Mouse (Mus musculus): ENCODE measurements around the gene Ube2o. TPM values are rescaled to one million over a fixed set of nuclear protein-coding genes. Genes with fewer than 3 reads are reported as not detected.
A peak's percentile ranks its signal among the peaks of the same experiment; 100 is the strongest.

The Ube2o gene
- polyA plus RNA-seq, 1 experiment from 2014 or later, result 19.9 TPM

- peak overlapping the region; percentile 30; the same call in 1 of the 2 replicates for H3K9ac ChIP-seq
- no peak overlapping the region for H3K27ac ChIP-seq
- peak overlapping the region; percentile 10 for H3K4me2 ChIP-seq (replicated peaks)
- peaks cover 14% of the 10 kb centered on the region; the same call in 1 of the 2 replicates for H3K4me1 ChIP-seq
- no peak for ATAC-seq (ENCODE audit: insufficient number of reproducible peaks, insufficient read depth, low FRiP score, low TSS enrichment)
- H3K4me3 ChIP-seq, result 0 out of 2 replicates have a peak overlapping the region, but pooled peaks have one; percentile 9
- peaks cover 8% of the 10 kb centered on the region; the same call in 1 of the 2 replicates for H3K27me3 ChIP-seq
- H3K9me3 ChIP-seq, result no peaks in the 10 kb centered on the region
- WGBS, result 10% methylated on average over 24 of the region's 24 CpGs
- H3K36me3 ChIP-seq, result no peaks in the 10 kb centered on the region
These were observed 65.8 kb downstream of the Ube2o start for GRCm38 (mm10) chr11:116515330-116516020.

GRCm38 (mm10) chr11:116513531-116514038 is 67.7 kb downstream of the Ube2o start:
- Histone ChIP-seq H3K4me1 (peaks cover 14% of the 10 kb centered on the region; the same call in 1 of the 2 replicates), H3K27ac (no peak overlapping the region), H3K4me2 (replicated peaks) (no peak overlapping the region), H3K36me3 (no peaks in the 10 kb centered on the region), H3K27me3 (peaks cover 8% of the 10 kb centered on the region; the same call in 1 of the 2 replicates), H3K4me3 (no peak overlapping the region), H3K9ac (no peak overlapping the region), H3K9me3 (no peaks in the 10 kb centered on the region)
- WGBS, result 74% methylated on average over 4 of the region's 4 CpGs
- no peak for ATAC-seq (ENCODE audit: insufficient number of reproducible peaks, insufficient read depth, low FRiP score, low TSS enrichment)

- no peaks in the 10 kb centered on the region for H3K9me3 ChIP-seq
- H3K4me1 ChIP-seq, result peaks cover 10% of the 10 kb centered on the region; the same call in 1 of the 2 replicates
- no peak overlapping the region for H3K27ac ChIP-seq
- peaks cover 8% of the 10 kb centered on the region; the same call in 1 of the 2 replicates for H3K27me3 ChIP-seq
- WGBS, result 80% methylated on average over 6 of the region's 6 CpGs
- no peak overlapping the region for H3K4me3 ChIP-seq
- no peak for ATAC-seq (ENCODE audit: insufficient number of reproducible peaks, insufficient read depth, low FRiP score, low TSS enrichment)
- no peak overlapping the region for H3K9ac ChIP-seq
- no peaks in the 10 kb centered on the region for H3K36me3 ChIP-seq
- no peak overlapping the region for H3K4me2 ChIP-seq (replicated peaks)
These were observed 68.3 kb downstream of the Ube2o start for GRCm38 (mm10) chr11:116512987-116513386.

DNA sequence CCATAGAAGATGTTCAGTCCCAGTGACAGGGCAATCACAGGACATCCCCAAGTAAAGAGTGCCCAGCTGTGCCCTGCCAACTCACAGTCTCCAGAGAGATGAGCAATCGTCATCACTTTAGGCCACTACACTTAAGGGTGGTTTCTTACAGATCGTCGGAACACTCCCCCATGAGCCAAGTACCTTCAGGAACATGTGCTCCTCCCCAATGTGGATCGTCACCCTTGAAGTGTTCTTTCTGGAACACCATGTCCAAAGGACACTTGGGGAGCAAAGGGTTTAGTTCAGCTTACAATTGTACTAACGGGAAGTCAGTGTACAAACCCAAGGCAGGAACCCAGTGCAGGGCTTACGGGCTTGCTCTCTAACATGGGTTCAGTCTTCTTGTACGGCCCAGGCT is 69.1 kb downstream of the Ube2o start:
- Histone ChIP-seq H3K4me1 (peaks cover 10% of the 10 kb centered on the region; the same call in 1 of the 2 replicates), H3K27me3 (peaks cover 8% of the 10 kb centered on the region; the same call in 1 of the 2 replicates), H3K9me3 (no peaks in the 10 kb centered on the region), H3K9ac (no peak overlapping the region), H3K36me3 (no peaks in the 10 kb centered on the region), H3K4me2 (replicated peaks) (no peak overlapping the region), H3K27ac (no peak overlapping the region), H3K4me3 (no peak overlapping the region)
- WGBS, result 95% methylated on average over 7 of the region's 7 CpGs
- no peak for ATAC-seq (ENCODE audit: insufficient number of reproducible peaks, insufficient read depth, low FRiP score, low TSS enrichment)

DNA sequence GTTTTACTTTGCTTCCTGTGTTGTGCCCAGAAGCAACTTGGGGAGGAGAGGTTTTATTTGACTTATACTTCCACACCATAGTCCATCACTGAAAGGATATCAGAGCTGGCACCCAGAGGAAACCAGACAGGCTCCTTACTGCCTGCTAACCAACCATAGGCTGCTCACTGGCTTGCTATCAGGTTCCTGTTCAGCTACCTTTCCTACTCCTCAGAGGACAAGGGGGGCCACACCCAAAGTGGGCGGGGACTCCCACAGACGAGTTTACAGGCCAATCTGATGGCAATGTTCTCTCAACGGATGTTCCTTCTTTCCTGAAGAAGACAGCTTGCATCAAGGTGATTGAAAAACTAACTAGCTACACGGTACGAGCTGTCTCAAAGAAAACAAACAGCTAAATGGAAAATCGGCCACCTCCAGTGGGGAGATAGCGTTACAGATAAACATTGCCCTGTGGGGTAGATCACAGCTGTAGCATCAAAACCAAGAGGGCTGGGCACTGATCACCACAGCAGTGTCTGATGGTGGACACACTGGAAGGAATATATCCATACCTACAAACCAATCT is 69.9 kb downstream of the Ube2o start:
- Histone ChIP-seq H3K27ac (no peak overlapping the region), H3K4me3 (no peak overlapping the region), H3K4me2 (replicated peaks) (no peak overlapping the region), H3K27me3 (peaks cover 8% of the 10 kb centered on the region; the same call in 1 of the 2 replicates), H3K9ac (no peak overlapping the region), H3K4me1 (peaks cover 10% of the 10 kb centered on the region; the same call in 1 of the 2 replicates), H3K36me3 (no peaks in the 10 kb centered on the region), H3K9me3 (no peaks in the 10 kb centered on the region)
- ATAC-seq (ENCODE audit: insufficient number of reproducible peaks, insufficient read depth, low FRiP score, low TSS enrichment), result no peak
- WGBS, result 68% methylated on average over 7 of the region's 7 CpGs

- WGBS, result 21% methylated on average over 2 of the region's 2 CpGs
- Histone ChIP-seq H3K4me3 (no peak overlapping the region), H3K4me1 (no peaks in the 10 kb centered on the region), H3K9ac (no peak overlapping the region), H3K27me3 (no peaks in the 10 kb centered on the region), H3K9me3 (no peaks in the 10 kb centered on the region), H3K4me2 (replicated peaks) (no peak overlapping the region), H3K27ac (peak overlapping the region; percentile 17; the same call in 1 of the 2 replicates), H3K36me3 (no peaks in the 10 kb centered on the region)
- no peak for ATAC-seq (ENCODE audit: insufficient number of reproducible peaks, insufficient read depth, low FRiP score, low TSS enrichment)
These were observed 72.6 kb downstream of the Ube2o start for GRCm38 (mm10) chr11:116508689-116509088.

DNA sequence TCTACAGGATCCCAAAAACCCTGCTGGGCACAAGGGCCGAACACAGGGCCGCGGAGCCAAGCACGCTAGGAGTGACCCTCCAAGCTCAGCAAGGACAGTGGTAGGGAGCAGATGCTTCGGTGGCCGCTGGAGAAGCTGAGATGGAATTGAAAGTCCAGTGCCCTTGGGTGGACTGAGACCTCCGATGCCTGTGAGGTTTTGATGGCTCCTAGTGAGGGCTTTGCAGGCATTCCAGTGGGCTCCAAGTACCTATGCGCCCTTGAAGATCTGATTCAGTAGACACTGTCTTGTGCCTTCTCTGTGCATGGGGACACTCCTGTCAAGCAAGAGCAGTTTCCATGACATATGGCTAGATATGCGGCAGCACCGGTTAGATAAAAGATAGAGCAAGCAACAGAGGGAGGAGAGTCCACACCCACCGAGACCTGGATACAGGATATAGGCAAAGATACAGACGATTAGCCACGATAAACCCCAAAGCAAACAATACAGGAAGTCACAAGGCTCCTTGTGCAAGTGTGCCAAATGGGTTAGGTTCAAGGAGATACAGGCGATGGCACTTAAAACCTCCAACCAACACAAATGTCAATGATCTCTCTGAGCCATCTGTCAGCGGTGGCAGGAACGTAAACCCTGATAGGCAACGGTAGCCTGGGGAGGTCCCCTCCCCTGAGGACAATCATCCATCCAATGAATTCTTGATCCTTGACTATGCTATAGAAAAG is 74.9 kb downstream of the Ube2o start:
- Histone ChIP-seq H3K4me1 (no peaks in the 10 kb centered on the region), H3K9ac (no peak overlapping the region), H3K4me2 (replicated peaks) (no peak overlapping the region), H3K9me3 (no peaks in the 10 kb centered on the region), H3K27me3 (no peaks in the 10 kb centered on the region), H3K27ac (no peak overlapping the region), H3K4me3 (no peak overlapping the region), H3K36me3 (no peaks in the 10 kb centered on the region)
- WGBS, result 84% methylated on average over 17 of the region's 17 CpGs
- ATAC-seq (ENCODE audit: insufficient number of reproducible peaks, insufficient read depth, low FRiP score, low TSS enrichment), result no peak

- H3K27ac ChIP-seq, result no peak overlapping the region
- H3K4me1 ChIP-seq, result no peaks in the 10 kb centered on the region
- H3K9me3 ChIP-seq, result no peaks in the 10 kb centered on the region
- WGBS, result 77% methylated on average over 5 of the region's 5 CpGs
- no peaks in the 10 kb centered on the region for H3K27me3 ChIP-seq
- H3K4me3 ChIP-seq, result no peak overlapping the region
- H3K9ac ChIP-seq, result no peak overlapping the region
- no peaks in the 10 kb centered on the region for H3K36me3 ChIP-seq
- no peak overlapping the region for H3K4me2 ChIP-seq (replicated peaks)
- no peak for ATAC-seq (ENCODE audit: insufficient number of reproducible peaks, insufficient read depth, low FRiP score, low TSS enrichment)
These were observed 75.7 kb downstream of the Ube2o start for GRCm38 (mm10) chr11:116505573-116505972.

DNA sequence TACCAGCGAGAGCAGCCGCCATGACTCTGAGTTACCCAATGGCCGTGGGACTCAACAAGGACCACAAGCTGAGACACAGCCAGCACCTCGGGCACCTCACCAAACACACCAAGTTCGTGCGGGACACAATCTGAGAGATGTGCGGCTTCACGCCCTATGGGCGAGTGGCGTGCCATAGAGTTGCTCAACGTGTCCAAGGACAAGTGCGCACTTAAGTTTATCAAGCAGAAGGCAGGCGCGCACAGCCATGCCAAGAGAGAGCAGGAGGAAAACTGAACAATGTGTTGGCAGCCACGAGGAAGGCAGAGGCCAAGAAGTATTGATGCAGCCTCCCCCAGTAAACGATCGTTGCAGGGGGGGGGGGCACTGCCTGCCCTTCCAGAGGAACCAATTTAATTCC is 76.7 kb downstream of the Ube2o start:
- no peaks in the 10 kb centered on the region for H3K4me1 ChIP-seq
- no peak overlapping the region for H3K4me2 ChIP-seq (replicated peaks)
- H3K36me3 ChIP-seq, result no peaks in the 10 kb centered on the region
- 93% methylated on average over 17 of the region's 17 CpGs for WGBS
- H3K9ac ChIP-seq, result no peak overlapping the region
- H3K27ac ChIP-seq, result no peak overlapping the region
- no peak overlapping the region for H3K4me3 ChIP-seq
- no peaks in the 10 kb centered on the region for H3K9me3 ChIP-seq
- ATAC-seq (ENCODE audit: insufficient number of reproducible peaks, insufficient read depth, low FRiP score, low TSS enrichment), result no peak
- no peaks in the 10 kb centered on the region for H3K27me3 ChIP-seq

- Histone ChIP-seq H3K9me3 (no peaks in the 10 kb centered on the region), H3K36me3 (no peaks in the 10 kb centered on the region), H3K27ac (no peak overlapping the region), H3K4me2 (replicated peaks) (no peak overlapping the region), H3K27me3 (no peaks in the 10 kb centered on the region), H3K4me3 (no peak overlapping the region), H3K9ac (no peak overlapping the region), H3K4me1 (no peaks in the 10 kb centered on the region)
- ATAC-seq (ENCODE audit: insufficient number of reproducible peaks, insufficient read depth, low FRiP score, low TSS enrichment), result no peak
- whole genome bisulfite sequencing, result 27% methylated on average over 7 of the region's 7 CpGs
These were observed 80.1 kb downstream of the Ube2o start for GRCm38 (mm10) chr11:116501005-116501746.

DNA sequence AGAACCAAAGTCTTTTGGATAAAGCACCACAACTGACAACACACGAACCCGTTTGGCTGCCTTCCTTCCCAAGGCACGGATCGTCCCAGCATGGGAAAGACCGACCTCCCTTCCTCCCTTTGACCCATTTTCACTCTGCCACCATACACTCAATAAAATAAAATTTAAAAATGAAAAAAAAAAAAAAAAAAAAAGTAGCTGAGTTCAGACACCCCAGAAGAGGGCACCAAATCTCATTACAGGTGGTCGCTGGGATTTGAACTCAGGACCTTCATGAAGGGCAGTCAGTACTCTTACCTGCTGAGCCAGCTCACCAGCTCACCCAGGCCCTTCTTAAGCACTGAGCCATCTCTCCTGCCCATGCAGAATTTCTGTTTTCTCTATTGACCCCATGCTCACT is 82.2 kb downstream of the Ube2o start:
- 46% methylated on average over 6 of the region's 6 CpGs for WGBS
- Histone ChIP-seq H3K9me3 (no peaks in the 10 kb centered on the region), H3K36me3 (no peaks in the 10 kb centered on the region), H3K4me3 (no peak overlapping the region), H3K4me1 (no peaks in the 10 kb centered on the region), H3K4me2 (replicated peaks) (peak overlapping the region; percentile 53), H3K9ac (no peak overlapping the region), H3K27me3 (no peaks in the 10 kb centered on the region), H3K27ac (no peak overlapping the region)
- ATAC-seq (ENCODE audit: insufficient number of reproducible peaks, insufficient read depth, low FRiP score, low TSS enrichment), result no peak

All from embryonic facial prominence, embryonic 12.5 days (tissue).